Mouse (Mus musculus) forebrain, embryonic 14.5 days (tissue): ENCODE measurements around the gene Hoxb1. TPM values are rescaled to one million over a fixed set of nuclear protein-coding genes. Genes with fewer than 3 reads are reported as not detected.

Source experiments
- ATAC-seq: fragments of 200-750 bp; cut with Nextera tagmentation; 2 replicates; pipeline ENCODE4 v1.8.0; 2017; ENCODE audit warnings: mild to moderate bottlenecking, moderate library complexity
- DNase-seq: peaks from one replicate; pipeline ENCODE4 v3.0.0-alpha.2; 2015; ENCODE audit warnings: low spot score
- H3K27ac ChIP-seq: fragments of 300-500 bp; sonication (generic); 2 replicates; pipeline ENCODE4 v1.5.1; 2014; ENCODE audit warnings: low read depth, mild to moderate bottlenecking, control low read depth, low read length, moderate library complexity
- H3K27me3 ChIP-seq: fragments of 300-500 bp; sonication (generic); replicated peaks from 2 replicates; pipeline ENCODE4 v1.6.1; 2014; ENCODE audit warnings: low read length, control low read depth, mixed read lengths; ENCODE audit not compliant: control insufficient read depth, insufficient read depth
- H3K36me3 ChIP-seq: fragments of 300-500 bp; sonication (generic); 2 replicates; pipeline ENCODE4 v1.6.1; 2014; ENCODE audit warnings: low read length, control low read depth; ENCODE audit not compliant: control insufficient read depth, insufficient read depth
- H3K4me1 ChIP-seq: fragments of 300-500 bp; sonication (generic); 2 replicates; pipeline ENCODE4 v1.6.1; 2014; ENCODE audit warnings: antibody characterized with exemption, low read length, control low read depth; ENCODE audit not compliant: control insufficient read depth, insufficient read depth
- H3K4me2 ChIP-seq: fragments of 300-500 bp; sonication (generic); 2 replicates; pipeline ENCODE4 v1.6.1; 2014; ENCODE audit warnings: mild to moderate bottlenecking, control low read depth, low read length
- H3K4me3 ChIP-seq: fragments of 300-500 bp; sonication (generic); 2 replicates; pipeline ENCODE4 v1.5.1; 2014; ENCODE audit warnings: low read depth, low read length, control low read depth
- H3K9ac ChIP-seq: fragments of 300-500 bp; sonication (generic); 2 replicates; pipeline ENCODE4 v1.6.1; 2014; ENCODE audit warnings: mild to moderate bottlenecking, low read length, control low read depth, moderate library complexity
- H3K9me3 ChIP-seq: fragments of 300-500 bp; sonication (generic); replicated peaks from 2 replicates; pipeline ENCODE4 v1.6.1; 2016; ENCODE audit warnings: low read length, control low read depth, mixed read lengths; ENCODE audit not compliant: control insufficient read depth
- WGBS: fragments of 180-500 bp; shearing (Covaris S2); extraction: QIAGEN DNeasy Blood & Tissue Kit; methylation state at CpG from one replicate; pipeline ENCODE4 v1.1.7; 2014; 5-methylcytosine and 5-hydroxymethylcytosine counted together
- polyA plus RNA-seq: library from polyadenylated mRNA; unstranded; fragments of >200 nt; fragmentation: Nextera tagmentation; extraction: Ambion mirVana; gene quantifications from 2 replicates; pipeline ENCODE4 v1.2.1, GENCODE M21; 2014

Gene Hoxb1
- polyA plus RNA-seq, 1 experiment from 2014 or later: not detected

- no peak overlapping the region for H3K27ac ChIP-seq
- WGBS: 3% methylated on average over 8 of the region's 8 CpGs
- H3K9ac ChIP-seq: no peak overlapping the region
- H3K9me3 ChIP-seq: no peaks in the 10 kb centered on the region
- DNase-seq (no peak), ATAC-seq (no peak)
- no peak overlapping the region for H3K4me3 ChIP-seq
- H3K4me2 ChIP-seq: no peak overlapping the region
- H3K4me1 ChIP-seq: no peaks in the 10 kb centered on the region
- peaks cover 100% of the 10 kb centered on the region for H3K27me3 ChIP-seq
- no peaks in the 10 kb centered on the region for H3K36me3 ChIP-seq
Measured at GRCm38 (mm10) chr11:96328605-96329004, 36.9 kb upstream of the Hoxb1 start.

GRCm38 (mm10) chr11:96332105-96332504 is 33.4 kb upstream of the Hoxb1 start:
- Histone ChIP-seq H3K4me2 (no peak overlapping the region), H3K9ac (no peak overlapping the region), H3K27me3 (peaks cover 100% of the 10 kb centered on the region), H3K9me3 (no peaks in the 10 kb centered on the region), H3K4me1 (no peaks in the 10 kb centered on the region), H3K27ac (no peak overlapping the region), H3K4me3 (no peak overlapping the region), H3K36me3 (no peaks in the 10 kb centered on the region)
- ATAC-seq (no peak), DNase-seq (no peak)
- WGBS: 1% methylated on average over 8 of the region's 8 CpGs

GRCm38 (mm10) chr11:96332618-96333032 is 32.9 kb upstream of the Hoxb1 start:
- Histone ChIP-seq H3K27me3 (peaks cover 100% of the 10 kb centered on the region), H3K36me3 (no peaks in the 10 kb centered on the region), H3K4me1 (no peaks in the 10 kb centered on the region), H3K9me3 (no peaks in the 10 kb centered on the region), H3K27ac (no peak overlapping the region), H3K4me2 (no peak overlapping the region), H3K9ac (no peak overlapping the region), H3K4me3 (no peak overlapping the region)
- DNase-seq (no peak), ATAC-seq (no peak)
- under 1% methylated on average over 28 of the region's 35 CpGs for WGBS

- H3K27ac ChIP-seq: no peak overlapping the region
- ATAC-seq (no peak), DNase-seq (no peak)
- no peaks in the 10 kb centered on the region for H3K4me1 ChIP-seq
- no peaks in the 10 kb centered on the region for H3K36me3 ChIP-seq
- H3K9me3 ChIP-seq: no peaks in the 10 kb centered on the region
- H3K27me3 ChIP-seq: peaks cover 100% of the 10 kb centered on the region
- H3K4me3 ChIP-seq: no peak overlapping the region
- no peak overlapping the region for H3K9ac ChIP-seq
- 3% methylated on average over 17 of the region's 17 CpGs for WGBS
- H3K4me2 ChIP-seq: no peak overlapping the region
Measured at GRCm38 (mm10) chr11:96333241-96334001, 32.1 kb upstream of the Hoxb1 start.

- Histone ChIP-seq H3K27ac (no peak overlapping the region), H3K4me2 (no peak overlapping the region), H3K9ac (no peak overlapping the region), H3K4me1 (no peaks in the 10 kb centered on the region), H3K4me3 (no peak overlapping the region), H3K9me3 (no peaks in the 10 kb centered on the region), H3K36me3 (no peaks in the 10 kb centered on the region), H3K27me3 (peaks cover 100% of the 10 kb centered on the region)
- ATAC-seq: no peak
- DNase-seq: no peak
- 0% methylated on average over 2 of the region's 2 CpGs for WGBS
Measured at GRCm38 (mm10) chr11:96334002-96334364, 31.6 kb upstream of the Hoxb1 start.

- no peak overlapping the region for H3K27ac ChIP-seq
- no peak overlapping the region for H3K9ac ChIP-seq
- no peaks in the 10 kb centered on the region for H3K9me3 ChIP-seq
- WGBS: 29% methylated on average over 3 of the region's 3 CpGs
- no peak overlapping the region for H3K4me2 ChIP-seq
- H3K4me3 ChIP-seq: no peak overlapping the region
- H3K4me1 ChIP-seq: no peaks in the 10 kb centered on the region
- ATAC-seq: no peak
- H3K27me3 ChIP-seq: peaks cover 100% of the 10 kb centered on the region
- DNase-seq: no peak
- H3K36me3 ChIP-seq: no peaks in the 10 kb centered on the region
Measured at GRCm38 (mm10) chr11:96334998-96335397, 30.6 kb upstream of the Hoxb1 start.

GRCm38 (mm10) chr11:96336597-96336996 is 29.0 kb upstream of the Hoxb1 start:
- H3K9me3 ChIP-seq: no peaks in the 10 kb centered on the region
- H3K36me3 ChIP-seq: no peaks in the 10 kb centered on the region
- DNase-seq (no peak), ATAC-seq (no peak)
- H3K27me3 ChIP-seq: peaks cover 99% of the 10 kb centered on the region
- H3K27ac ChIP-seq: no peak overlapping the region
- WGBS: 0% methylated on average over 2 of the region's 2 CpGs
- H3K4me3 ChIP-seq: no peak overlapping the region
- H3K4me1 ChIP-seq: no peaks in the 10 kb centered on the region
- H3K9ac ChIP-seq: no peak overlapping the region
- no peak overlapping the region for H3K4me2 ChIP-seq

- no peak overlapping the region for H3K9ac ChIP-seq
- WGBS: under 1% methylated on average over 6 of the region's 6 CpGs
- no peak overlapping the region for H3K4me3 ChIP-seq
- H3K4me2 ChIP-seq: no peak overlapping the region
- DNase-seq (no peak), ATAC-seq (no peak)
- no peaks in the 10 kb centered on the region for H3K9me3 ChIP-seq
- H3K27ac ChIP-seq: no peak overlapping the region
- H3K36me3 ChIP-seq: no peaks in the 10 kb centered on the region
- no peaks in the 10 kb centered on the region for H3K4me1 ChIP-seq
- peaks cover 99% of the 10 kb centered on the region for H3K27me3 ChIP-seq
Measured at GRCm38 (mm10) chr11:96337026-96337425, 28.5 kb upstream of the Hoxb1 start.

- no peaks in the 10 kb centered on the region for H3K36me3 ChIP-seq
- H3K4me2 ChIP-seq: no peak overlapping the region
- no peaks in the 10 kb centered on the region for H3K9me3 ChIP-seq
- no peak overlapping the region for H3K27ac ChIP-seq
- H3K4me1 ChIP-seq: no peaks in the 10 kb centered on the region
- DNase-seq: no peak
- H3K9ac ChIP-seq: no peak overlapping the region
- no peak for ATAC-seq
- H3K27me3 ChIP-seq: peaks cover 98% of the 10 kb centered on the region
- WGBS: 12% methylated on average over 7 of the region's 7 CpGs
- H3K4me3 ChIP-seq: no peak overlapping the region
Measured at GRCm38 (mm10) chr11:96338957-96339855, 26.3 kb upstream of the Hoxb1 start.
